Mouse (Mus musculus) brain, embryonic 14.5 days (tissue): Measurements from ENCODE around the gene Plod1.

Experiments
- CTCF ChIP-seq: fragments of 200-500 bp; IDR thresholded peaks from 2 replicates; pipeline ENCODE4 v1.5.1; 2012; ENCODE audit warnings: inconsistent platforms, mild to moderate bottlenecking, moderate library complexity, borderline replicate concordance; ENCODE audit not compliant: insufficient read depth, insufficient read length; ENCODE audit errors: extremely low read depth
- POLR2A ChIP-seq: fragments of 200-500 bp; IDR thresholded peaks from 2 replicates; pipeline ENCODE4 v1.6.1; 2012; ENCODE audit warnings: mild to moderate bottlenecking, inconsistent platforms, borderline replicate concordance; ENCODE audit not compliant: poor library complexity, insufficient read depth, insufficient read length, severe bottlenecking; ENCODE audit errors: extremely low read depth

DNA sequence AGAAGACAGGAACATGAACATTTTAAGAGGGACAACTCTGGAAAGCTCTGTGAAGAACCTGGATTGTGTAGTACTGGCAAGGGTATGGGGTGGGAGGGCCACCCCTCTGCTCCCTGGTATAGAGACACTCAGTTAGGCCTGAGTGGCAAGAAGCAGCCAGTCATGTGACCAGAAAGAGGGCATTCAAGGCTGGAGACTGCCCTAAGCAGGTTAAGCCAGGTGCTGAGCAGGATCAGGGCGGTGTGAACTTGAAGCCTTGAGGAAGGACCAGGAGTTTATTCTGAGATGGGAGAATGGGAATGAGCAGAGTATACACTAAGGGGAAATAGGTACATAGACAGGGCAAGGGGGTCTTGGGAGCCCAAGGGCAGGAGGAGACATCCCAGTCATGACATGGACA lies 6.4 kb upstream of the Plod1 start:
- no peak for TF ChIP-seq CTCF
- no peak for TF ChIP-seq POLR2A
